Mouse (Mus musculus) midbrain, embryonic 13.5 days (tissue): ENCODE results near the gene Tomm34. TPM values are rescaled to one million over a fixed set of nuclear protein-coding genes. Genes with fewer than 3 reads are reported as not detected.

ENCODE experiments used
- ATAC-seq: fragments of 200-750 bp; cut with Nextera tagmentation; 2 replicates; pipeline ENCODE4 v1.8.0; 2017; ENCODE audit warnings: mild to moderate bottlenecking, moderate TSS enrichment, moderate library complexity
- H3K27ac ChIP-seq: fragments of 300-500 bp; sonication (generic); 2 replicates; pipeline ENCODE4 v1.5.1; 2015; ENCODE audit warnings: inconsistent platforms, mild to moderate bottlenecking, moderate library complexity
- H3K27me3 ChIP-seq: fragments of 300-500 bp; sonication (generic); 2 replicates; pipeline ENCODE4 v1.6.1; 2015; ENCODE audit warnings: mild to moderate bottlenecking, inconsistent platforms
- H3K36me3 ChIP-seq: fragments of 300-500 bp; sonication (generic); 2 replicates; pipeline ENCODE4 v1.6.1; 2015; ENCODE audit warnings: mild to moderate bottlenecking, inconsistent platforms
- H3K4me1 ChIP-seq: fragments of 300-500 bp; sonication (generic); replicated peaks from 2 replicates; pipeline ENCODE4 v1.6.1; 2015; ENCODE audit warnings: inconsistent platforms
- H3K4me2 ChIP-seq: fragments of 300-500 bp; sonication (generic); replicated peaks from 2 replicates; pipeline ENCODE4 v1.6.1; 2015; ENCODE audit warnings: moderate library complexity, mild to moderate bottlenecking, inconsistent platforms
- H3K4me3 ChIP-seq: fragments of 300-500 bp; sonication (generic); replicated peaks from 2 replicates; pipeline ENCODE4 v1.5.1; 2015; ENCODE audit warnings: mild to moderate bottlenecking, inconsistent platforms
- H3K9ac ChIP-seq: fragments of 300-500 bp; sonication (generic); replicated peaks from 2 replicates; pipeline ENCODE4 v1.6.1; 2015; ENCODE audit warnings: mild to moderate bottlenecking, inconsistent platforms
- H3K9me3 ChIP-seq: fragments of 300-500 bp; sonication (generic); 2 replicates; pipeline ENCODE4 v1.6.1; 2016; ENCODE audit warnings: mild to moderate bottlenecking, inconsistent platforms
- WGBS: fragments of 180-500 bp; shearing (Covaris S2); methylation state at CpG from one replicate; pipeline ENCODE4 v1.1.7; 2015; 5-methylcytosine and 5-hydroxymethylcytosine counted together
- polyA plus RNA-seq: library from polyadenylated mRNA; unstranded; fragments of >200 nt; fragmentation: Nextera tagmentation; extraction: Ambion mirVana; gene quantifications from 2 replicates; pipeline ENCODE4 v1.2.1, GENCODE M21; 2015

The Tomm34 gene
- polyA plus RNA-seq, 1 experiment from 2014 or later = 48.4 TPM

DNA sequence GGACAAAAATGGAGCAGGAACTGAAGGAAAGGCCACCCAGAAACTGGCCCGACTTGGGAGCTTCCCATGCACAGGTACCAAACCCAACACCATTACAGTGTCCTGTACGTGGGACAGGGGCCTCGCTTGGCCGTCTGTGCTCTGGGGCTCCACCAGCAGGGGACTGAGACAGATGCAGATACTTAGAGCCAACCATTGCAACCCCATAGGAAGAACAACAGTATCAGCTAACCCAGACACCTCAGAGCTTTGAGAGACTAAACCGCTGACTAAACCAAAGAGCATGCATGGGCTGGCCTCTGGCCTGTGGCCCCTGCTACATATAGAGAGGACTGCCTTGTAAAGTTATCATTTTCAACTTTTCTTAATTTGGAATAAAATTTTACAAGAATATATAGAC is 66.5 kb downstream of the Tomm34 start:
- Histone ChIP-seq H3K4me2 (no peak overlapping the region), H3K36me3 (0 out of 2 replicates have a peak, but pooled peaks cover 2% of the 10 kb centered on the region), H3K4me1 (peaks cover 46% of the 10 kb centered on the region), H3K4me3 (no peak overlapping the region), H3K9me3 (no peaks in the 10 kb centered on the region), H3K9ac (no peak overlapping the region), H3K27me3 (no peaks in the 10 kb centered on the region), H3K27ac (no peak overlapping the region)
- WGBS = 79% methylated on average over 5 of the region's 5 CpGs
- no peak for ATAC-seq

Other genes starting within 250 kb of the Tomm34 start
- gene Kcnk15, start 217.5 kb downstream of the Tomm34 start, polyA plus RNA-seq = 0.13 TPM in 1 of 2 replicates, not detected in the other
- gene Rims4, start 152.5 kb downstream of the Tomm34 start, polyA plus RNA-seq = 6.9 and 8.1 TPM in 2 replicates
- gene Ywhab, start 76.2 kb downstream of the Tomm34 start, polyA plus RNA-seq = 401 and 431 TPM in 2 replicates
- 1.1 and 1.8 TPM in 2 replicates for gene Pabpc1l, start 45.7 kb downstream of the Tomm34 start, polyA plus RNA-seq
- gene Stk4, start 847 bp downstream of the Tomm34 start, polyA plus RNA-seq = 27.0 and 28.3 TPM in 2 replicates
- 0.16 and 0.23 TPM in 2 replicates for gene Kcns1, start 99.9 kb upstream of the Tomm34 start, polyA plus RNA-seq
- not detected in 2 replicates for gene Wfdc5, start 111.6 kb upstream of the Tomm34 start, polyA plus RNA-seq
- gene Wfdc12, start 119.4 kb upstream of the Tomm34 start, polyA plus RNA-seq = not detected in 2 replicates
- gene Wfdc15a, start 129.0 kb upstream of the Tomm34 start, polyA plus RNA-seq = not detected in 2 replicates
- not detected in 2 replicates for gene Wfdc15b, start 150.5 kb upstream of the Tomm34 start, polyA plus RNA-seq
- gene Svs2, start 167.3 kb upstream of the Tomm34 start, polyA plus RNA-seq = not detected in 2 replicates
- gene Svs3b, start 185.5 kb upstream of the Tomm34 start, polyA plus RNA-seq = not detected in 2 replicates
- not detected in 2 replicates for gene Svs4, start 207.3 kb upstream of the Tomm34 start, polyA plus RNA-seq
- gene Svs3a, start 218.1 kb upstream of the Tomm34 start, polyA plus RNA-seq = not detected in 2 replicates
- gene Svs6, start 245.6 kb upstream of the Tomm34 start, polyA plus RNA-seq = not detected in 2 replicates